Mouse (Mus musculus) MEL (cell line): ENCODE results near the gene Sppl2a. TPM values are rescaled to one million over a fixed set of nuclear protein-coding genes. Genes with fewer than 3 reads are reported as not detected.
"Not testable (repeated sequence)": the region's sequence is repeated elsewhere in the genome, so short reads cannot be mapped to it uniquely, and the experiment has no call there.

Source experiments
- DNase-seq: peaks from one replicate; pipeline ENCODE4 v3.0.0; 2011; ENCODE audit warnings: low read depth, low spot score
- H3K27ac ChIP-seq: 2 replicates; pipeline ENCODE4 v1.5.1; 2012; ENCODE audit warnings: low read depth, mild to moderate bottlenecking, control low read depth, low read length, moderate library complexity; ENCODE audit not compliant: control insufficient read depth
- H3K27me3 ChIP-seq, 2 experiments: fragments of 150-350 bp in 1 of 2; sonication (generic) in 1 of 2; 2 replicates each; pipeline ENCODE4 v1.6.1; 2012; ENCODE audit warnings: low read length in 2 of 2, mild to moderate bottlenecking in 2 of 2, improper control_type of control experiment in 1 of 2, moderate library complexity in 1 of 2; ENCODE audit not compliant: insufficient read depth in 2 of 2, control insufficient read depth in 1 of 2
- H3K36me3 ChIP-seq, 2 experiments: 2 replicates each; pipeline ENCODE4 v1.6.1; 2012 to 2014; ENCODE audit warnings: low read length in 2 of 2, improper control_type of control experiment in 1 of 2, inconsistent platforms in 1 of 2, mild to moderate bottlenecking in 1 of 2; ENCODE audit not compliant: insufficient read depth in 2 of 2, control insufficient read depth in 1 of 2
- H3K4me1 ChIP-seq, 2 experiments: fragments of 150-350 bp in 1 of 2; sonication (generic) in 1 of 2; 2 replicates each; pipeline ENCODE4 v1.6.1; 2012; ENCODE audit warnings: low read length in 2 of 2, improper control_type of control experiment in 1 of 2, mild to moderate bottlenecking in 1 of 2; ENCODE audit not compliant: insufficient read depth in 2 of 2, control insufficient read depth in 1 of 2
- H3K4me3 ChIP-seq, 2 experiments: fragments of 150-350 bp in 1 of 2; sonication (generic) in 1 of 2; 2 replicates each; pipeline ENCODE4 v1.5.1; 2012; ENCODE audit warnings: low read depth in 2 of 2, low read length in 2 of 2, mild to moderate bottlenecking in 2 of 2, moderate library complexity in 2 of 2, control low read depth in 1 of 2, improper control_type of control experiment in 1 of 2; ENCODE audit not compliant: control insufficient read depth in 1 of 2, insufficient read depth in 1 of 2
- H3K79me2 ChIP-seq: 2 replicates; pipeline ENCODE4 v1.6.1; 2012; ENCODE audit warnings: mild to moderate bottlenecking, low read length, moderate library complexity; ENCODE audit not compliant: control insufficient read depth, poor library complexity, insufficient read depth
- H3K9ac ChIP-seq: 2 replicates; pipeline ENCODE4 v1.6.1; 2012; ENCODE audit warnings: low read depth, mild to moderate bottlenecking, control low read depth, low read length, moderate library complexity; ENCODE audit not compliant: control insufficient read depth, poor library complexity, severe bottlenecking
- H3K9me3 ChIP-seq: fragments of 150-350 bp; sonication (generic); replicated peaks from 2 replicates; pipeline ENCODE4 v1.6.1; 2012; ENCODE audit warnings: mild to moderate bottlenecking, low read length, improper control_type of control experiment, moderate library complexity; ENCODE audit not compliant: insufficient read depth
- CHD2 ChIP-seq: IDR thresholded peaks from 2 replicates; pipeline ENCODE4 v1.6.1; 2011; ENCODE audit warnings: low read length, improper control_type of control experiment
- ELF1 ChIP-seq: IDR thresholded peaks from 2 replicates; pipeline ENCODE4 v1.6.1; 2014; ENCODE audit warnings: low read depth, mild to moderate bottlenecking, inconsistent platforms, low read length, improper control_type of control experiment, moderate library complexity
- EP300 ChIP-seq, 2 experiments: IDR thresholded peaks; 2 replicates each; pipeline ENCODE4 v1.6.1; 2011; ENCODE audit warnings: improper control_type of control experiment in 2 of 2, low read length in 2 of 2, low read depth in 1 of 2, mild to moderate bottlenecking in 1 of 2
- GATA1 ChIP-seq: IDR thresholded peaks from 2 replicates; pipeline ENCODE4 v1.6.1; 2011; ENCODE audit warnings: low read depth, low read length, improper control_type of control experiment
- MYC ChIP-seq: IDR thresholded peaks from 2 replicates; pipeline ENCODE4 v1.6.1; 2011; ENCODE audit warnings: low read depth, mild to moderate bottlenecking, low read length, improper control_type of control experiment, moderate library complexity
- POLR2A ChIP-seq, 2 experiments: IDR thresholded peaks; 2 replicates each; pipeline ENCODE4 v1.6.1; 2011 to 2012; ENCODE audit warnings: low read length in 2 of 2, mild to moderate bottlenecking in 2 of 2, control low read depth in 1 of 2, improper control_type of control experiment in 1 of 2, low read depth in 1 of 2, moderate library complexity in 1 of 2; ENCODE audit not compliant: control insufficient read depth in 1 of 2, insufficient read depth in 1 of 2, poor library complexity in 1 of 2
- POLR2AphosphoS5 ChIP-seq: IDR thresholded peaks from 2 replicates; pipeline ENCODE4 v1.6.1; 2012; ENCODE audit warnings: low read depth, borderline replicate concordance, mild to moderate bottlenecking, inconsistent platforms, low read length, moderate library complexity, mixed read lengths
- RAD21 ChIP-seq: IDR thresholded peaks from 2 replicates; pipeline ENCODE4 v1.6.1; 2011; ENCODE audit warnings: mild to moderate bottlenecking, low read depth, low read length, improper control_type of control experiment
- RCOR1 ChIP-seq: IDR thresholded peaks from 2 replicates; pipeline ENCODE4 v1.6.1; 2012; ENCODE audit warnings: low read depth, mild to moderate bottlenecking, inconsistent platforms, low read length, improper control_type of control experiment
- SMC3 ChIP-seq: IDR thresholded peaks from 2 replicates; pipeline ENCODE4 v1.6.1; 2011; ENCODE audit warnings: low read depth, low read length, improper control_type of control experiment
- TBP ChIP-seq: IDR thresholded peaks from 2 replicates; pipeline ENCODE4 v1.8.0; 2011; ENCODE audit warnings: low read depth, low read length, improper control_type of control experiment
- TCF12 ChIP-seq: IDR thresholded peaks from 2 replicates; pipeline ENCODE4 v1.6.1; 2014; ENCODE audit warnings: low read depth, mild to moderate bottlenecking, inconsistent platforms, low read length, improper control_type of control experiment, moderate library complexity
- USF1 ChIP-seq: IDR thresholded peaks from 2 replicates; pipeline ENCODE4 v1.6.1; 2014; ENCODE audit warnings: low read depth, mild to moderate bottlenecking, inconsistent platforms, low read length, improper control_type of control experiment, moderate library complexity
- polyA plus RNA-seq, 2 experiments: library from polyadenylated mRNA; stranded (reverse) in 1 of 2; unstranded in 1 of 2; fragments of >175 nt in 1 of 2; fragments of >200 nt in 1 of 2; gene quantifications; 2 replicates each; pipeline versions ENCODE4 v1.2.1 to v1.2.4; 2012; ENCODE audit warnings: low replicate concordance in 2 of 2, low read depth in 1 of 2; ENCODE audit not compliant: insufficient read length in 2 of 2, insufficient read depth in 1 of 2, missing spikeins in 1 of 2
- total RNA-seq: library from RNA; depleted of rRNA; stranded (reverse); fragments of 300-350 nt; gene quantifications from 2 replicates; pipeline ENCODE4 v1.2.3, GENCODE M21; 2012

Sppl2a gene
- total and polyA plus RNA-seq, 3 experiments = 12.1 to 16.6 TPM; not detected in 1

DNA sequence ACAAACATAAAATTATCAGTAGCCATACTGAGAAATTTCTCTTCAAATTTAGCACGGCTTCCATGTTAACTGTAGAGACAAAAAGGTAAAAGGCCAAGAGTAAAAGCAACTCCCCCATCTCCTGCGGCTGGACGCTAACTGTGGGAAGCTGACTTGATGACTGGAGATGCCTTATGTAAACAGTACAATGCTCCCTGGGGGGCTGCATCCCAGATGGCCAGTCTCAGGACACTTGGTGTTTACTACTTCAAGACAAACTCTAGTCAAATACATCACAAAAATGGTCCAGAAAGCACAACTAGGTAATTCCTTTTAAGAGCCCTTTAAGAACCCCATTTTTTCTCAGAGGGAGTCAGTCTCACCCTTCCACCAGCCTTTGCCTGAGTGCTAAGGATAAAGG is 45.9 kb downstream of the Sppl2a start:
- no peaks in the 10 kb centered on the region for H3K9me3 ChIP-seq
- H3K27ac ChIP-seq = no peak overlapping the region
- H3K4me3 ChIP-seq = no peak overlapping the region
- no peak for DNase-seq
- H3K79me2 ChIP-seq = no peaks in the 10 kb centered on the region
- H3K9ac ChIP-seq = no peak overlapping the region
- H3K27me3 ChIP-seq = no peaks in the 10 kb centered on the region
- TF ChIP-seq CHD2 (no peak), SMC3 (no peak), USF1 (no peak), EP300 (IDR thresholded peaks at IDR 0.05; ENCODE audit: low read depth in 1 of 2, low read length in 2 of 2) (no peak)
- TF ChIP-seq, all 39 proteins: peak for 0
- H3K4me1 ChIP-seq = peaks cover 0 to 4% of the 10 kb centered on the region in 2 experiments; a peak in 1 of 4 replicates
- H3K36me3 ChIP-seq = no peaks in the 10 kb centered on the region; a peak in 1 of 4 replicates

- H3K27ac ChIP-seq = no peak overlapping the region
- H3K36me3 ChIP-seq = no peaks in the 10 kb centered on the region; a peak in 1 of 4 replicates
- TF ChIP-seq RCOR1 (no peak), GATA1 (0 out of 2 replicates have a peak, but pooled peaks have one; percentile 38)
- H3K4me3 ChIP-seq = no peak overlapping the region
- H3K9ac ChIP-seq = no peak overlapping the region
- no peaks in the 10 kb centered on the region for H3K9me3 ChIP-seq
- H3K79me2 ChIP-seq = no peaks in the 10 kb centered on the region
- H3K4me1 ChIP-seq = peaks cover 0 to 4% of the 10 kb centered on the region in 2 experiments; a peak in 1 of 4 replicates
- no peak for DNase-seq
- H3K27me3 ChIP-seq = no peaks in the 10 kb centered on the region
Measured at GRCm38 (mm10) chr2:126885871-126886270, 47.2 kb downstream of the Sppl2a start.

- not testable (repeated sequence) for H3K9ac ChIP-seq, H3K9me3 ChIP-seq, H3K27ac ChIP-seq, H3K4me1 ChIP-seq, DNase-seq, H3K4me3 ChIP-seq, H3K27me3 ChIP-seq, H3K36me3 ChIP-seq, H3K79me2 ChIP-seq
Measured at GRCm38 (mm10) chr2:126882711-126883110, 50.3 kb downstream of the Sppl2a start.

DNA sequence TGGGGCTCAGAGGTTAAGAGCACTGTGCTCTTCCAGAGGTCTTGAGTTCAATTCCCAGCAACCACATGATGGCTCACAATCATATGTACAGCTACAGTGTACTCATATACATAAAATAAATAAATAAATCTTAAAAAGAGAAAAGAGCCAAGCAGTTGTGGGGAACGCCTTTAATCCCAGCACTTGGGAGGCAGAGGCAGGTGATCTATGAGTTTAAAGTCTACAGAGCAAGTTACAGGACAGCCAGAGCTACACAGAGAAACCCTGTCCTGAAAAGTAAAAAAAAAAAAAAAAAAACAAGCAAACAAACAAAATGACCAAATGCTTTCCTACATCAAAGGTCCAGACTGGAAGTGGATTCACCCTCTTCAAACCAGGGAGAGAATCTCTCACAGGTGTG is 55.0 kb downstream of the Sppl2a start:
- Histone ChIP-seq H3K27ac (no peak overlapping the region), H3K79me2 (peaks cover 21% of the 10 kb centered on the region), H3K4me1 (no peaks in the 10 kb centered on the region), H3K9me3 (no peaks in the 10 kb centered on the region), H3K36me3 (peaks cover 0 to 8% of the 10 kb centered on the region in 2 experiments; a peak in 2 of 4 replicates)
- DNase-seq = no peak
- no peak for TF ChIP-seq TCF12
- no peak for TF ChIP-seq GATA1
- TF ChIP-seq TBP = no peak
- TF ChIP-seq POLR2AphosphoS5 = no peak
- no peak for TF ChIP-seq MYC
- TF ChIP-seq ELF1 = no peak
- no peak for TF ChIP-seq POLR2A (IDR thresholded peaks at IDR 0.05; ENCODE audit: control insufficient read depth in 1 of 2, insufficient read depth in 1 of 2, low read depth in 1 of 2, low read length in 2 of 2, poor library complexity in 1 of 2)
- no peak for TF ChIP-seq RAD21
- TF ChIP-seq, all 39 proteins: peak for 0
- no peak overlapping the region for H3K4me3 ChIP-seq
- H3K27me3 ChIP-seq = no peaks in the 10 kb centered on the region
- H3K9ac ChIP-seq = no peak overlapping the region
